Mouse (Mus musculus): Measurements from ENCODE around the gene Sf3b1. TPM values are rescaled to one million over a fixed set of nuclear protein-coding genes. Genes with fewer than 3 reads are reported as not detected.
A peak's percentile ranks its signal among the peaks of the same experiment; 100 is the strongest.
"Not testable (repeated sequence)": the region's sequence is repeated elsewhere in the genome, so short reads cannot be mapped to it uniquely, and the experiment has no call there.

Gene Sf3b1
- total RNA-seq (2021): 100 to 1,000 TPM; 105 to 117 TPM
- long read RNA-seq, experiment 1, full-length matches to known transcripts: 54 of 79 reads
- long read RNA-seq, experiment 1, partial matches to known transcripts: 7 of 79 reads
- long read RNA-seq, experiment 1, other reads (novel, unspliced or antisense): 18 of 79 reads
- long read RNA-seq, experiment 2, full-length matches to known transcripts: 37 of 128 reads
- long read RNA-seq, experiment 2, partial matches to known transcripts: 80 of 128 reads
- long read RNA-seq, experiment 2, other reads (novel, unspliced or antisense): 11 of 128 reads

GRCm38 (mm10) chr1:55027253-55027801, at the start of gene Sf3b1:
Gene Sf3b1, minus strand, starts transcription at chr1:55027481.
- peak; percentile 93 to 94 for DNase-seq (ENCODE audit: low spot score in 2 of 2)

- DNase-seq (ENCODE audit: low spot score in 2 of 2): no peak
Measured at GRCm38 (mm10) chr1:55076395-55076743, 49.1 kb upstream of the Sf3b1 start.

GRCm38 (mm10) chr1:55075652-55076394, 48.5 kb upstream of the Sf3b1 start:
- no peak for DNase-seq (ENCODE audit: low spot score in 2 of 2)

GRCm38 (mm10) chr1:55074757-55075156, 47.5 kb upstream of the Sf3b1 start:
- DNase-seq (ENCODE audit: low spot score in 2 of 2): no peak

GRCm38 (mm10) chr1:55072328-55072727, 45.0 kb upstream of the Sf3b1 start:
- not testable (repeated sequence) for DNase-seq (ENCODE audit: low spot score in 2 of 2)

- DNase-seq (ENCODE audit: low spot score in 2 of 2): no peak
Measured at GRCm38 (mm10) chr1:55061772-55062171, 34.5 kb upstream of the Sf3b1 start.

- DNase-seq (ENCODE audit: low spot score in 2 of 2): no peak
Measured at GRCm38 (mm10) chr1:55061099-55061498, 33.8 kb upstream of the Sf3b1 start.

GRCm38 (mm10) chr1:55058383-55058782, 31.1 kb upstream of the Sf3b1 start:
- DNase-seq (ENCODE audit: low spot score in 2 of 2): not testable (repeated sequence)

GRCm38 (mm10) chr1:55055322-55056115, 28.2 kb upstream of the Sf3b1 start:
- DNase-seq (ENCODE audit: low spot score in 2 of 2): no peak

GRCm38 (mm10) chr1:55053596-55053995, 26.3 kb upstream of the Sf3b1 start:
- DNase-seq (ENCODE audit: low spot score in 2 of 2): no peak

- peak in 1 of 2 experiments; percentile 75 for DNase-seq (ENCODE audit: low spot score in 2 of 2)
Measured at GRCm38 (mm10) chr1:55053005-55053404, 25.7 kb upstream of the Sf3b1 start.

GRCm38 (mm10) chr1:55052355-55052953, 25.2 kb upstream of the Sf3b1 start, which contains the start of gene Coq10b:
Gene Coq10b, plus strand, starts transcription at chr1:55052770.
- peak; percentile 99 for DNase-seq (ENCODE audit: low spot score in 2 of 2)

- no peak for DNase-seq (ENCODE audit: low spot score in 2 of 2)
Measured at GRCm38 (mm10) chr1:55051671-55052070, 24.4 kb upstream of the Sf3b1 start.

- no peak for DNase-seq (ENCODE audit: low spot score in 2 of 2)
Measured at GRCm38 (mm10) chr1:55048841-55049587, 21.7 kb upstream of the Sf3b1 start.

GRCm38 (mm10) chr1:55043164-55043563, 15.9 kb upstream of the Sf3b1 start:
- no peak for DNase-seq (ENCODE audit: low spot score in 2 of 2)

- DNase-seq (ENCODE audit: low spot score in 2 of 2): no peak
Measured at GRCm38 (mm10) chr1:55042246-55042645, 15.0 kb upstream of the Sf3b1 start.

GRCm38 (mm10) chr1:55041691-55042090, 14.4 kb upstream of the Sf3b1 start:
- no peak for DNase-seq (ENCODE audit: low spot score in 2 of 2)

GRCm38 (mm10) chr1:55039944-55040343, 12.7 kb upstream of the Sf3b1 start:
- DNase-seq (ENCODE audit: low spot score in 2 of 2): no peak

- DNase-seq (ENCODE audit: low spot score in 2 of 2): no peak
Measured at GRCm38 (mm10) chr1:55031026-55031779, 3.9 kb upstream of the Sf3b1 start.

Data from adrenal gland, adult 18-20 months (tissue).